Mouse (Mus musculus) hindbrain, embryonic 11.5 days (tissue): ENCODE data around the gene Sh2b3. TPM values are rescaled to one million over a fixed set of nuclear protein-coding genes. Genes with fewer than 3 reads are reported as not detected.

ENCODE experiments used
- ATAC-seq: fragments of 200-750 bp; cut with Nextera tagmentation; 2 replicates; pipeline ENCODE4 v1.8.0; 2017; ENCODE audit warnings: mild to moderate bottlenecking, moderate TSS enrichment, moderate library complexity; ENCODE audit not compliant: low FRiP score
- DNase-seq: peaks from one replicate; pipeline ENCODE4 v3.0.0-alpha.2; 2015; ENCODE audit warnings: low spot score
- H3K27ac ChIP-seq: fragments of 300-500 bp; sonication (generic); 2 replicates; pipeline ENCODE4 v1.5.1; 2014; ENCODE audit warnings: mild to moderate bottlenecking, low read depth, low read length
- H3K27me3 ChIP-seq: fragments of 300-500 bp; sonication (generic); 2 replicates; pipeline ENCODE4 v1.6.1; 2014; ENCODE audit warnings: mild to moderate bottlenecking, low read length, moderate library complexity, mixed read lengths; ENCODE audit not compliant: control insufficient read depth, insufficient read depth
- H3K36me3 ChIP-seq: fragments of 300-500 bp; sonication (generic); 2 replicates; pipeline ENCODE4 v1.6.1; 2014; ENCODE audit warnings: mild to moderate bottlenecking, low read length, moderate library complexity, mixed read lengths; ENCODE audit not compliant: control insufficient read depth, insufficient read depth
- H3K4me1 ChIP-seq: fragments of 300-500 bp; sonication (generic); replicated peaks from 2 replicates; pipeline ENCODE4 v1.6.1; 2014; ENCODE audit warnings: low read length, mixed read lengths; ENCODE audit not compliant: control insufficient read depth, insufficient read depth
- H3K4me2 ChIP-seq: fragments of 300-500 bp; sonication (generic); replicated peaks from 2 replicates; pipeline ENCODE4 v1.6.1; 2014; ENCODE audit warnings: mild to moderate bottlenecking, low read depth, low read length
- H3K4me3 ChIP-seq: fragments of 300-500 bp; sonication (generic); 2 replicates; pipeline ENCODE4 v1.5.1; 2014; ENCODE audit warnings: low read depth, low read length
- H3K9ac ChIP-seq: fragments of 300-500 bp; sonication (generic); 2 replicates; pipeline ENCODE4 v1.6.1; 2014; ENCODE audit warnings: low read depth, low read length
- H3K9me3 ChIP-seq: fragments of 300-500 bp; sonication (generic); 2 replicates; pipeline ENCODE4 v1.6.1; 2016; ENCODE audit warnings: low read length; ENCODE audit not compliant: control insufficient read depth
- WGBS: fragments of 180-500 bp; shearing (Covaris S2); extraction: QIAGEN DNeasy Blood & Tissue Kit; methylation state at CpG from one replicate; pipeline ENCODE4 v1.1.7; 2014; 5-methylcytosine and 5-hydroxymethylcytosine counted together
- polyA plus RNA-seq: library from polyadenylated mRNA; unstranded; fragments of >200 nt; fragmentation: Nextera tagmentation; extraction: Ambion mirVana; gene quantifications from 2 replicates; pipeline ENCODE4 v1.2.1, GENCODE M21; 2014

The Sh2b3 gene
- polyA plus RNA-seq, 1 experiment from 2014 or later = 8.4 TPM

DNA sequence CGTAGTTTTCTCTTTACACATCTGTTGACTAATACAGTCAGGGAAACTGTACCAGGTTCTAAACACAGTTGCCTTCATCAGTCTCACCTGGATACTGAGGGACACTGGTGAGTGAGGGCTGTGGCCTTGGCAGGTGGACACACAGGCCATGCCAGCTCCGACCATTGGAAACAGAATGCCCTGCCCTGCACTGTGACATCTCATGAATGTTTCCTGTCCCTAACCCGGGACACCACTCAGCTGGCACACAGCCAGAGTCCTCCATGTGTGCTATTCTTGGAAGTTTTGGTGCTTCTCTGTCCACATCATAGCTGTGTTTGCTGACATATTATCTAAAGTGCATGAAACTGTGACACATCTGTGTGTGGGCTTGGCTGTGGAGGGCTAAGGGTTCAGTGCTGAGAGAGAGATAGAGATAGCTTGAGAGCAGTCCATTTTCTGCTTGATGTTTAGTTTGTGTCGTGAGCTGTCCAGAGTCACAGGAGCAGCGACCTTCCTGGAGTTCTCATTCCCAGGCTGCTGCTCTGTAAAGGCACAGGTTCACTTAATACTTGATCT is 27.7 kb downstream of the Sh2b3 start:
- no peak overlapping the region for H3K4me3 ChIP-seq
- H3K27ac ChIP-seq = no peak overlapping the region
- H3K36me3 ChIP-seq = peaks cover 24% of the 10 kb centered on the region
- DNase-seq (no peak), ATAC-seq (no peak)
- no peaks in the 10 kb centered on the region for H3K27me3 ChIP-seq
- H3K4me2 ChIP-seq = no peak overlapping the region
- no peaks in the 10 kb centered on the region for H3K4me1 ChIP-seq
- 88% methylated on average over 5 of the region's 5 CpGs for WGBS
- H3K9me3 ChIP-seq = no peaks in the 10 kb centered on the region
- H3K9ac ChIP-seq = no peak overlapping the region

DNA sequence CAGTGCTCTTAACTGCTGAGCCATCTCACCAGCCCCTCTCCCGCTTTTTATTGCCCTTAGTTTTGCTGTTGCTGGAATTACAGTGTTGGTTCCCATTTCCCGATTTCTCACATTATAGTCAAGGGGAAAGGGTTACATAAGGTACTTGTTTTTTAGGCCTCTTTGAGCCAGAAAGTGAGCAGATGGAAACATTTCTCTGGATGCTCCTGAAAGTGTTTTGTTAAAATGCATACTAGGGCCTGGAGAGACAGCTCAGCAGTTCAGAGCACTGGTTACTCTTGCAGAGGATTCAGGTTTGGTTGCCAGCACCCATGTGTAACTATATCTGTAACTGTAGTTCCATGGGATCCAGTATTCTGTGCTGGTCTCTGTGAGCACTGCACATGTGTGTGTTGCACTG is 29.2 kb downstream of the Sh2b3 start:
- no peak for DNase-seq
- H3K27me3 ChIP-seq = no peaks in the 10 kb centered on the region
- H3K4me3 ChIP-seq = no peak overlapping the region
- no peaks in the 10 kb centered on the region for H3K4me1 ChIP-seq
- H3K27ac ChIP-seq = no peak overlapping the region
- H3K36me3 ChIP-seq = peaks cover 19% of the 10 kb centered on the region
- ATAC-seq = no peak
- H3K9ac ChIP-seq = no peak overlapping the region
- WGBS = 86% methylated on average over 2 of the region's 2 CpGs
- no peak overlapping the region for H3K4me2 ChIP-seq
- no peaks in the 10 kb centered on the region for H3K9me3 ChIP-seq

DNA sequence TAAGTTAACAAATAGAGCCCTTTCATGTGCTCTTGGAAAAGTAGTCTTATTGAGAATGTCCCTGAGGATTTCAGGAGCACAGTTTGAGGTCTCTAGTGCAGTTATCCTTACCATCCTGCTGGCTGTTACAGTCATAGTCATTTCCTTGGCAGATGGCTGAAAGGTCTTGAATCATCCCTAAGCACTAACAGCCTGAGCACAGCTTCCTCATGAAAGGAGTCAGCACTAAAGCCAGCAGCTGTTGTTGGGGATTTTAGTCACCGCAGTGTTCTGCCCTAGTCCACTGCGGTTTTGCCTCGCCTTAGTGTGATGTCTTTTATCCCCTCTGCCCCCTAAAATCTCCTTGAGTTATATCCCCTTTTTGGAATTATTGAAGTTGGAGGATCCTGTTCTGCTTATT is 30.3 kb downstream of the Sh2b3 start:
- no peaks in the 10 kb centered on the region for H3K27me3 ChIP-seq
- DNase-seq (no peak), ATAC-seq (no peak)
- no peaks in the 10 kb centered on the region for H3K9me3 ChIP-seq
- peaks cover 11% of the 10 kb centered on the region; the same call in 1 of the 2 replicates for H3K36me3 ChIP-seq
- no peak overlapping the region for H3K27ac ChIP-seq
- H3K4me2 ChIP-seq = no peak overlapping the region
- H3K4me1 ChIP-seq = no peaks in the 10 kb centered on the region
- 96% methylated on average over 3 of the region's 3 CpGs for WGBS
- H3K4me3 ChIP-seq = no peak overlapping the region
- H3K9ac ChIP-seq = no peak overlapping the region

- no peak overlapping the region for H3K4me3 ChIP-seq
- DNase-seq (no peak), ATAC-seq (no peak)
- 94% methylated on average over 2 of the region's 2 CpGs for WGBS
- no peaks in the 10 kb centered on the region for H3K4me1 ChIP-seq
- H3K27ac ChIP-seq = no peak overlapping the region
- peaks cover 11% of the 10 kb centered on the region for H3K36me3 ChIP-seq
- H3K4me2 ChIP-seq = no peak overlapping the region
- H3K9ac ChIP-seq = no peak overlapping the region
- H3K9me3 ChIP-seq = no peaks in the 10 kb centered on the region
- no peaks in the 10 kb centered on the region for H3K27me3 ChIP-seq
Observed at GRCm38 (mm10) chr5:121798447-121798846, 39.0 kb downstream of the Sh2b3 start.

- no peak overlapping the region for H3K27ac ChIP-seq
- DNase-seq (no peak), ATAC-seq (no peak)
- H3K9me3 ChIP-seq = no peaks in the 10 kb centered on the region
- H3K4me3 ChIP-seq = no peak overlapping the region
- no peaks in the 10 kb centered on the region for H3K27me3 ChIP-seq
- H3K9ac ChIP-seq = no peak overlapping the region
- peaks cover 14% of the 10 kb centered on the region for H3K36me3 ChIP-seq
- no peak overlapping the region for H3K4me2 ChIP-seq
- no peaks in the 10 kb centered on the region for H3K4me1 ChIP-seq
- 91% methylated on average over 3 of the region's 3 CpGs for WGBS
Observed at GRCm38 (mm10) chr5:121795800-121796199, 41.6 kb downstream of the Sh2b3 start.

DNA sequence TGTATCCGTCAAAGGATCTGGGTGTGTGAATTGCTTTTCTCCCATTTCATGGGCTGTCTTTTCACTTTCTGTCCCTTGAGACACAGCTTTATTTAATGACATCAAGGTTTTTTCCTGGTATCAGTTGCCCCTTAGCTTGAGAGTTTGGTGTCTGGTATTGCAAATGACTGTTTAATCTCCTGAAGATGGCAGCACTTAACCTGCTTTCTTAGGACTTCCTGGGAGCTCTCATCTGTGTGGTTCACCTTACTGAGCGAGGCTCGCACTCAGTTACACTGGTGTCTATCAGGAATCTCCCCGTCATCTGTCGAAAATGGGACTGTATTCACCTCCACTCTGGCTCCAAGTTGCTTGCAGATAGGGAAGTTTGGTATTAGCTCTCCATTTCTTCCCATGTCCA is 46.4 kb downstream of the Sh2b3 start:
- Histone ChIP-seq H3K4me1 (no peaks in the 10 kb centered on the region), H3K9ac (no peak overlapping the region), H3K27me3 (no peaks in the 10 kb centered on the region), H3K36me3 (peaks cover 5% of the 10 kb centered on the region; the same call in 1 of the 2 replicates), H3K4me2 (no peak overlapping the region), H3K9me3 (no peaks in the 10 kb centered on the region), H3K4me3 (no peak overlapping the region), H3K27ac (no peak overlapping the region)
- 88% methylated on average over 5 of the region's 5 CpGs for WGBS
- ATAC-seq = no peak
- DNase-seq = no peak

- no peak for ATAC-seq
Observed at GRCm38 (mm10) chr5:121783862-121784500, 53.5 kb downstream of the Sh2b3 start.

DNA sequence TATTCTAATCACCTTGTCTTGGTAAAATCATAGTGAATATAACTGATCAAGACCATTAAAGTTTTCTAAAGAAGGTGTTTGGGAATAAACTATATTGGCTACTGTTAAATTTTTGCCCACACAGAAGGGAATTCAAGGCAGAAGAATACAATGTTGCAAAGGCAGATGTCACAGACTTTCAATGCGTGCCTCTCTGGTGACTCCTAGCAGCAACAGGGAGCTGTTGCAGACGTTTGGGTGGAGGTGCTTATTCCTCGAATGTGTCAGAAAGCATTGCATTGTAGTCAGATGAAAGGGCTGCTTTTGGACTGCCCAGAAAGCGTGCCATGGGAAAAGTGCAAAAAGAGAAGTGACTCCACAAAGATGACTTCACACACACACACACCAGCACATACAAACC is 55.0 kb downstream of the Sh2b3 start:
- Histone ChIP-seq H3K9ac (no peak overlapping the region), H3K4me2 (no peak overlapping the region), H3K27ac (no peak overlapping the region), H3K9me3 (no peaks in the 10 kb centered on the region), H3K36me3 (no peaks in the 10 kb centered on the region; the same call in 1 of the 2 replicates), H3K4me1 (no peaks in the 10 kb centered on the region), H3K27me3 (no peaks in the 10 kb centered on the region), H3K4me3 (no peak overlapping the region)
- 64% methylated on average over 4 of the region's 4 CpGs for WGBS
- DNase-seq = no peak
- ATAC-seq = no peak

More at GRCm38 (mm10) chr5:121783862-121784500, 53.5 kb downstream of the Sh2b3 start:
- Histone ChIP-seq H3K4me2 (no peak overlapping the region), H3K4me1 (no peaks in the 10 kb centered on the region), H3K27me3 (no peaks in the 10 kb centered on the region), H3K9ac (no peak overlapping the region), H3K4me3 (no peak overlapping the region), H3K36me3 (no peaks in the 10 kb centered on the region), H3K9me3 (no peaks in the 10 kb centered on the region), H3K27ac (no peak overlapping the region)
- no peak for DNase-seq
- 88% methylated on average over 10 of the region's 10 CpGs for WGBS

- H3K27ac ChIP-seq = no peak overlapping the region
- WGBS = 85% methylated on average over 5 of the region's 5 CpGs
- H3K36me3 ChIP-seq = no peaks in the 10 kb centered on the region; the same call in 1 of the 2 replicates
Observed at GRCm38 (mm10) chr5:121780180-121780579, 57.3 kb downstream of the Sh2b3 start.

More at GRCm38 (mm10) chr5:121780180-121780579, 57.3 kb downstream of the Sh2b3 start:
- Histone ChIP-seq H3K27me3 (no peaks in the 10 kb centered on the region), H3K4me2 (no peak overlapping the region), H3K4me3 (no peak overlapping the region), H3K4me1 (no peaks in the 10 kb centered on the region), H3K9ac (no peak overlapping the region), H3K9me3 (no peaks in the 10 kb centered on the region)
- DNase-seq (no peak), ATAC-seq (no peak)
